Mouse (Mus musculus) small intestine, adult 2 months (tissue): ENCODE results near the gene Pkd1l1.

ENCODE experiments used
- CTCF ChIP-seq: fragments of 200-500 bp; IDR thresholded peaks from 2 replicates; pipeline ENCODE4 v1.5.1; 2012; ENCODE audit warnings: low read depth, mild to moderate bottlenecking, control low read depth, inconsistent platforms, low read length, moderate library complexity, mixed read lengths; ENCODE audit not compliant: insufficient replicate concordance, insufficient read length; ENCODE audit errors: extremely low read depth
- POLR2A ChIP-seq: fragments of 200-500 bp; IDR thresholded peaks from 2 replicates; pipeline ENCODE4 v1.6.1; 2012; ENCODE audit warnings: low read depth, mild to moderate bottlenecking, control low read depth, inconsistent platforms, low read length, moderate library complexity

GRCm38 (mm10) chr11:9020207-9020606 lies 47.1 kb upstream of the Pkd1l1 start:
- TF ChIP-seq POLR2A (no peak), CTCF (no peak)
